27 mouse cellular contexts compared by ENCODE assay signal in genomic region chr9:24302906-24303305, GRCm38 (mm10).
DNase-seq lines count a peak whose midpoint lies in the region; ATAC-seq and TF ChIP-seq lines count a peak whose summit lies in the region.
"Had no signal": no experiment of that assay in that cellular context is flagged by ENCODE, and none has a peak within 500 bp of the region (broad histone marks: within the 10 kb centered on the region; RNA-seq: fewer than 3 reads in every experiment).

No protein-coding gene starts in this region.

- intact Hi-C loops in left cerebral cortex, postnatal 4 days (cut with DNase I): no loop called here
- intact Hi-C loops in left cerebral cortex, adult 2 months (cut with DNase I): no loop called here

- no peak for TF ChIP-seq CTCF in left cerebral cortex, adult 2 months (IDR thresholded peaks at IDR 0.05)
- no peak for TF ChIP-seq CTCF in midbrain, postnatal 0 days (IDR thresholded peaks at IDR 0.05)

- H3K9me3 ChIP-seq in forebrain, embryonic 14.5 days (replicated peaks; ENCODE audit: control insufficient read depth, low read length): no peaks in the 10 kb centered on the region
- no peaks in the 10 kb centered on the region for H3K9me3 ChIP-seq in forebrain, embryonic 12.5 days
- no peaks in the 10 kb centered on the region for H3K9me3 ChIP-seq in midbrain, postnatal 0 days (ENCODE audit: low read length)
- no peaks in the 10 kb centered on the region for H3K9me3 ChIP-seq in midbrain, embryonic 16.5 days (replicated peaks; ENCODE audit: control insufficient read depth, low read length, poor library complexity, severe bottlenecking)
- H3K9me3 ChIP-seq: embryonic facial prominence, embryonic 13.5 days; embryonic facial prominence, embryonic 15.5 days; forebrain, embryonic 10.5 days; forebrain, embryonic 13.5 days; G1E had no signal

- no peak overlapping the region for H3K27ac ChIP-seq in forebrain, embryonic 14.5 days (ENCODE audit: low read depth, low read length)
- H3K27ac ChIP-seq in forebrain, embryonic 12.5 days: no peak overlapping the region
- H3K27ac ChIP-seq in left cerebral cortex, adult 2 months: no peak overlapping the region
- no peak overlapping the region for H3K27ac ChIP-seq in midbrain, postnatal 0 days (ENCODE audit: low read depth, low read length)
- no peak overlapping the region for H3K27ac ChIP-seq in midbrain, embryonic 16.5 days (ENCODE audit: low read length)
- H3K27ac ChIP-seq: embryonic facial prominence, embryonic 13.5 days; embryonic facial prominence, embryonic 15.5 days; forebrain, embryonic 10.5 days; forebrain, embryonic 13.5 days had no signal

- H3K4me3 ChIP-seq in forebrain, embryonic 14.5 days (ENCODE audit: low read depth, low read length): no peak overlapping the region
- H3K4me3 ChIP-seq in forebrain, embryonic 12.5 days (replicated peaks): no peak overlapping the region
- H3K4me3 ChIP-seq in left cerebral cortex, adult 2 months: no peak overlapping the region
- H3K4me3 ChIP-seq in midbrain, postnatal 0 days (ENCODE audit: low read depth, low read length): no peak overlapping the region
- no peak overlapping the region for H3K4me3 ChIP-seq in midbrain, embryonic 16.5 days (ENCODE audit: low read depth, low read length)
- H3K4me3 ChIP-seq: embryonic facial prominence, embryonic 13.5 days; embryonic facial prominence, embryonic 15.5 days; erythroblast, embryonic 14.5 days; forebrain, embryonic 10.5 days; forebrain, embryonic 13.5 days had no signal

- peak; percentile 86 to 87 for DNase-seq in cerebellum, postnatal 10 days
- DNase-seq in cerebellum, postnatal 36 days: no peak
- DNase-seq in forebrain, embryonic 14.5 days (ENCODE audit: low spot score): peak; percentile 20
- peak; percentile 50 for DNase-seq in left cerebral cortex, postnatal 4 days
- DNase-seq in left cerebral cortex, adult 2 months (ENCODE audit: extremely low spot score in 1 of 2, low spot score in 2 of 2): no peak
- DNase-seq in midbrain, postnatal 0 days (ENCODE audit: low spot score): peak; percentile 59
- DNase-seq: adrenal gland, adult 8-10 months; adrenal gland, postnatal 14 days; adrenal gland, postnatal 36 days; B cell, adult 2 months; cerebellum, adult 11-12 months; cerebellum, adult 2 months; cerebellum, adult 9-10 months; embryo, embryonic 11 days had no signal

- WGBS in forebrain, embryonic 14.5 days: 72% methylated on average over 6 of the region's 6 CpGs
- 96% methylated on average over 6 of the region's 6 CpGs for WGBS in forebrain, embryonic 12.5 days
- whole genome bisulfite sequencing in midbrain, postnatal 0 days: 88% methylated on average over 6 of the region's 6 CpGs
- 92% methylated on average over 6 of the region's 6 CpGs for WGBS in midbrain, embryonic 16.5 days

- no peaks in the 10 kb centered on the region for H3K4me1 ChIP-seq in forebrain, embryonic 14.5 days (ENCODE audit: control insufficient read depth, insufficient read depth, low read length)
- H3K4me1 ChIP-seq in forebrain, embryonic 12.5 days: peaks cover 5% of the 10 kb centered on the region; the same call in 1 of the 2 replicates
- H3K4me1 ChIP-seq in midbrain, postnatal 0 days (ENCODE audit: insufficient read depth, low read length): no peaks in the 10 kb centered on the region
- 0 out of 2 replicates have a peak, but pooled peaks cover 4% of the 10 kb centered on the region for H3K4me1 ChIP-seq in midbrain, embryonic 16.5 days (ENCODE audit: control insufficient read depth, insufficient read depth, low read length)
- H3K4me1 ChIP-seq: embryonic facial prominence, embryonic 13.5 days; embryonic facial prominence, embryonic 15.5 days had no signal

- H3K9ac ChIP-seq in forebrain, embryonic 14.5 days (ENCODE audit: low read length): no peak overlapping the region
- no peak overlapping the region for H3K9ac ChIP-seq in forebrain, embryonic 12.5 days
- no peak overlapping the region for H3K9ac ChIP-seq in midbrain, postnatal 0 days (replicated peaks; ENCODE audit: low read length, poor library complexity, severe bottlenecking)
- no peak overlapping the region for H3K9ac ChIP-seq in midbrain, embryonic 16.5 days (ENCODE audit: low read depth, low read length)
- H3K9ac ChIP-seq: embryonic facial prominence, embryonic 13.5 days; embryonic facial prominence, embryonic 15.5 days; forebrain, embryonic 13.5 days had no signal

- no peaks in the 10 kb centered on the region for H3K27me3 ChIP-seq in forebrain, embryonic 14.5 days (replicated peaks; ENCODE audit: control insufficient read depth, insufficient read depth, low read length)
- no peaks in the 10 kb centered on the region for H3K27me3 ChIP-seq in forebrain, embryonic 12.5 days
- H3K27me3 ChIP-seq in midbrain, postnatal 0 days (ENCODE audit: insufficient read depth, low read length): no peaks in the 10 kb centered on the region
- H3K27me3 ChIP-seq in midbrain, embryonic 16.5 days (ENCODE audit: control insufficient read depth, insufficient read depth, low read depth, low read length): no peaks in the 10 kb centered on the region
- H3K27me3 ChIP-seq: CH12.LX; embryonic facial prominence, embryonic 13.5 days; embryonic facial prominence, embryonic 15.5 days; forebrain, embryonic 13.5 days had no signal

- H3K36me3 ChIP-seq in forebrain, embryonic 14.5 days (ENCODE audit: control insufficient read depth, insufficient read depth, low read length): no peaks in the 10 kb centered on the region
- H3K36me3 ChIP-seq in forebrain, embryonic 12.5 days (replicated peaks): no peaks in the 10 kb centered on the region
- H3K36me3 ChIP-seq in midbrain, postnatal 0 days (ENCODE audit: insufficient read depth, low read length): no peaks in the 10 kb centered on the region
- H3K36me3 ChIP-seq in midbrain, embryonic 16.5 days (ENCODE audit: control insufficient read depth, insufficient read depth, low read length): no peaks in the 10 kb centered on the region
- H3K36me3 ChIP-seq: embryonic facial prominence, embryonic 13.5 days; embryonic facial prominence, embryonic 15.5 days; forebrain, embryonic 10.5 days; G1E had no signal

- ATAC-seq in forebrain, embryonic 14.5 days: no peak
- ATAC-seq in forebrain, embryonic 12.5 days (ENCODE audit: low FRiP score): no peak
- no peak for ATAC-seq in midbrain, postnatal 0 days (ENCODE audit: low FRiP score)
- ATAC-seq in midbrain, embryonic 16.5 days: no peak
- ATAC-seq: activated CD4-positive, CD25-positive, alpha-beta regulatory T cell, adult 4 months; CD4-positive, CD25-positive, alpha-beta regulatory T cell, adult 4 months; forebrain, embryonic 13.5 days; forebrain, embryonic 16.5 days; Patski had no signal

- no peak overlapping the region for H3K4me2 ChIP-seq in forebrain, embryonic 14.5 days (ENCODE audit: low read length)
- no peak overlapping the region for H3K4me2 ChIP-seq in forebrain, embryonic 12.5 days
- no peak overlapping the region for H3K4me2 ChIP-seq in midbrain, postnatal 0 days (ENCODE audit: low read depth, low read length, poor library complexity, severe bottlenecking)
- no peak overlapping the region for H3K4me2 ChIP-seq in midbrain, embryonic 16.5 days (ENCODE audit: low read length)
- H3K4me2 ChIP-seq: embryonic facial prominence, embryonic 13.5 days; embryonic facial prominence, embryonic 15.5 days; forebrain, embryonic 13.5 days had no signal

Comparison
In these comparisons a context has a peak if more than half of its experiments do, and no peak if none do; other contexts are left out.
1. DNase-seq: peak in cerebellum, postnatal 10 days (2 of 2), forebrain, embryonic 14.5 days (single experiment), left cerebral cortex, postnatal 4 days (single experiment) and midbrain, postnatal 0 days (single experiment); none in cerebellum, postnatal 36 days (0 of 2) and left cerebral cortex, adult 2 months (0 of 2).